Mouse (Mus musculus) midbrain, embryonic 14.5 days (tissue): Measurements from ENCODE around the gene Card10. TPM values are rescaled to one million over a fixed set of nuclear protein-coding genes. Genes with fewer than 3 reads are reported as not detected.

Experiments used
- ATAC-seq: fragments of 200-750 bp; cut with Nextera tagmentation; 2 replicates; pipeline ENCODE4 v1.8.0; 2017; ENCODE audit warnings: moderate number of reproducible peaks, moderate library complexity; ENCODE audit not compliant: low FRiP score, low TSS enrichment
- DNase-seq: peaks from one replicate; pipeline ENCODE4 v3.0.0-alpha.2; 2015
- H3K27ac ChIP-seq: fragments of 300-500 bp; sonication (generic); replicated peaks from 2 replicates; pipeline ENCODE4 v1.5.1; 2014; ENCODE audit warnings: mild to moderate bottlenecking, low read depth, low read length, moderate library complexity
- H3K27me3 ChIP-seq: fragments of 300-500 bp; sonication (generic); 2 replicates; pipeline ENCODE4 v1.6.1; 2014; ENCODE audit warnings: low read length, control low read depth, mixed read lengths; ENCODE audit not compliant: control insufficient read depth, insufficient read depth
- H3K36me3 ChIP-seq: fragments of 300-500 bp; sonication (generic); 2 replicates; pipeline ENCODE4 v1.6.1; 2014; ENCODE audit warnings: low read length, control low read depth; ENCODE audit not compliant: control insufficient read depth, insufficient read depth
- H3K4me1 ChIP-seq: fragments of 300-500 bp; sonication (generic); 2 replicates; pipeline ENCODE4 v1.6.1; 2014; ENCODE audit warnings: mild to moderate bottlenecking, antibody characterized with exemption, low read length, control low read depth; ENCODE audit not compliant: control insufficient read depth, insufficient read depth
- H3K4me2 ChIP-seq: fragments of 300-500 bp; sonication (generic); 2 replicates; pipeline ENCODE4 v1.6.1; 2014; ENCODE audit warnings: mild to moderate bottlenecking, low read length, moderate library complexity
- H3K4me3 ChIP-seq: fragments of 300-500 bp; sonication (generic); replicated peaks from 2 replicates; pipeline ENCODE4 v1.5.1; 2014; ENCODE audit warnings: low read depth, low read length
- H3K9ac ChIP-seq: fragments of 300-500 bp; sonication (generic); replicated peaks from 2 replicates; pipeline ENCODE4 v1.6.1; 2014; ENCODE audit warnings: mild to moderate bottlenecking, low read length, moderate library complexity
- H3K9me3 ChIP-seq: fragments of 300-500 bp; sonication (generic); 2 replicates; pipeline ENCODE4 v1.6.1; 2016; ENCODE audit warnings: low read length, control low read depth, mixed read lengths; ENCODE audit not compliant: control insufficient read depth
- WGBS: fragments of 180-500 bp; shearing (Covaris S2); extraction: QIAGEN DNeasy Blood & Tissue Kit; methylation state at CpG from one replicate; pipeline ENCODE4 v1.1.7; 2014; 5-methylcytosine and 5-hydroxymethylcytosine counted together
- polyA plus RNA-seq: library from polyadenylated mRNA; unstranded; fragments of >200 nt; fragmentation: Nextera tagmentation; extraction: Ambion mirVana; gene quantifications from 2 replicates; pipeline ENCODE4 v1.2.1, GENCODE M21; 2014

The Card10 gene
- polyA plus RNA-seq, 1 experiment from 2014 or later, result 1.3 TPM

- 41% methylated on average over 21 of the region's 21 CpGs for WGBS
- peak; percentile 70 for DNase-seq
These were observed 3.8 kb downstream of the Card10 start for GRCm38 (mm10) chr15:78799029-78799428.

GRCm38 (mm10) chr15:78797060-78797329, 5.8 kb downstream of the Card10 start:
- H3K27me3 ChIP-seq, result peaks cover 18% of the 10 kb centered on the region
- no peak overlapping the region for H3K4me2 ChIP-seq
- H3K4me3 ChIP-seq, result no peak overlapping the region
- 86% methylated on average over 8 of the region's 8 CpGs for WGBS
- no peak overlapping the region for H3K27ac ChIP-seq
- ATAC-seq (no peak), DNase-seq (no peak)
- no peaks in the 10 kb centered on the region for H3K36me3 ChIP-seq
- no peak overlapping the region for H3K9ac ChIP-seq
- no peaks in the 10 kb centered on the region for H3K4me1 ChIP-seq
- no peaks in the 10 kb centered on the region for H3K9me3 ChIP-seq

More at GRCm38 (mm10) chr15:78799029-78799428, 3.8 kb downstream of the Card10 start:
- no peak for ATAC-seq
- Histone ChIP-seq H3K27me3 (peaks cover 37% of the 10 kb centered on the region), H3K9me3 (no peaks in the 10 kb centered on the region), H3K9ac (no peak overlapping the region), H3K36me3 (no peaks in the 10 kb centered on the region), H3K4me3 (no peak overlapping the region), H3K4me1 (peaks cover 11% of the 10 kb centered on the region; the same call in 1 of the 2 replicates), H3K27ac (0 out of 2 replicates have a peak overlapping the region, but pooled peaks have one; percentile 32), H3K4me2 (no peak overlapping the region)

- DNase-seq (peak; percentile 34), ATAC-seq (no peak)
- Histone ChIP-seq H3K9ac (no peak overlapping the region), H3K4me2 (no peak overlapping the region), H3K27me3 (peaks cover 13% of the 10 kb centered on the region), H3K4me1 (no peaks in the 10 kb centered on the region), H3K27ac (no peak overlapping the region), H3K9me3 (no peaks in the 10 kb centered on the region), H3K36me3 (no peaks in the 10 kb centered on the region), H3K4me3 (no peak overlapping the region)
- WGBS, result 45% methylated on average over 25 of the region's 25 CpGs
These were observed 6.4 kb downstream of the Card10 start for GRCm38 (mm10) chr15:78796196-78797059.

- DNase-seq (no peak), ATAC-seq (no peak)
- no peaks in the 10 kb centered on the region for H3K36me3 ChIP-seq
- no peaks in the 10 kb centered on the region; the same call in 1 of the 2 replicates for H3K4me1 ChIP-seq
- WGBS, result 75% methylated on average over 12 of the region's 12 CpGs
- no peak overlapping the region for H3K27ac ChIP-seq
- no peak overlapping the region for H3K9ac ChIP-seq
- H3K4me3 ChIP-seq, result no peak overlapping the region
- H3K27me3 ChIP-seq, result no peaks in the 10 kb centered on the region
- H3K4me2 ChIP-seq, result no peak overlapping the region
- H3K9me3 ChIP-seq, result no peaks in the 10 kb centered on the region
These were observed 11.9 kb downstream of the Card10 start for GRCm38 (mm10) chr15:78790990-78791389.

- Histone ChIP-seq H3K4me1 (no peaks in the 10 kb centered on the region; the same call in 1 of the 2 replicates), H3K27ac (no peak overlapping the region), H3K4me2 (no peak overlapping the region), H3K36me3 (no peaks in the 10 kb centered on the region), H3K4me3 (no peak overlapping the region), H3K9me3 (no peaks in the 10 kb centered on the region), H3K27me3 (no peaks in the 10 kb centered on the region), H3K9ac (no peak overlapping the region)
- no peak for ATAC-seq
- 87% methylated on average over 4 of the region's 4 CpGs for WGBS
- no peak for DNase-seq
These were observed 12.4 kb downstream of the Card10 start for GRCm38 (mm10) chr15:78790451-78790850.

DNA sequence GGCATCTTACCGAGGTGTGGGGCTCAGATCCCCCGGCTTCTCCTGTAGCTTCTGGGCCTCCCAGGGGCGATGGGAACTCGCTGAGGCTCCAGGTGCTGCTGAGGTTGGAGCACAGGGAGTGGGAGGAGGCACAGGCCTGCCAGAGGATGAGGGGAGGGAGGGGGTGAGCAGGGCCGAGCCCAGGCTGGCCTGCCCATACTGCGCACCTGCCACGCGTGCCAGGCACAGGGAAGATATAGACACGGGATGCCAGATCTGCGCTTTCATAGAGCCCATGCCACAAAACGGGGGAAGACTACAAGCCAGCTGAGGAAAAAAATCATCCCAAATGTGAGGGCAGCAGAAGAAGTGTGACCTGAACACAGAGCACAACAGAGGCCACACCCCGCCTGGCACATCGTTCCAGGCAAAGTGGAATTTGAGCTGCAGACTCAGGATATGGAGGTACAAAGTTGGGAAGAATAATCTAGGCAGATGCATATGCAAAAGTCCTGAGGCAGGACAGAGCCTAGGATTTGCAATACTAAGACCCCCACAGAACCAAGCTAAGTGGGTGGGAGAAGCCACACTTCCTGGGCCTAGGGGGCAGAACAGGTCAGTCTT, 13.0 kb downstream of the Card10 start:
- H3K27me3 ChIP-seq, result no peaks in the 10 kb centered on the region
- H3K9ac ChIP-seq, result no peak overlapping the region
- no peak for DNase-seq
- H3K4me1 ChIP-seq, result no peaks in the 10 kb centered on the region; the same call in 1 of the 2 replicates
- no peak overlapping the region for H3K4me3 ChIP-seq
- WGBS, result 87% methylated on average over 13 of the region's 13 CpGs
- no peak overlapping the region for H3K4me2 ChIP-seq
- no peak overlapping the region for H3K27ac ChIP-seq
- ATAC-seq, result no peak
- H3K36me3 ChIP-seq, result no peaks in the 10 kb centered on the region
- H3K9me3 ChIP-seq, result no peaks in the 10 kb centered on the region

DNA sequence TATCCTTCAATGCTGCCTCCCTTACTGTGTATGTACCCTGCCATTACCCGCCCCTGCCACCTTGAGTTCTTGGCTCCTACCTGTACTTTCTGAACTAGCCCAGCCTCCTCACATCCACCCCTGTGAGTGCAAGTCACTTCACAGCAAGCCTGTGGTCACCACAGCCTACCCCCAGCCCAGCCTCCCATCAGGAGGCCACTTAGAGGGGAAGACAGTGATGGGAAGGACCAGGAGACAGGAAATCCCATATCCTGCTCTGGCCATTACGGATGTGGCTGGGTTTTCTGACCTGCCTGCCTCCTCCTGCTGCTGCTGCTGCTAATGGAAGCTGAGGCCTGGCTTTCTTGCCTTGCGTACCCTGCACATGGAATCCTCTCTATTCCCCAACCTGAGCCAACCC, 14.8 kb downstream of the Card10 start:
- ATAC-seq, result no peak
- Histone ChIP-seq H3K4me1 (no peaks in the 10 kb centered on the region; the same call in 1 of the 2 replicates), H3K36me3 (no peaks in the 10 kb centered on the region), H3K4me2 (no peak overlapping the region), H3K9me3 (no peaks in the 10 kb centered on the region), H3K27me3 (no peaks in the 10 kb centered on the region), H3K27ac (0 out of 2 replicates have a peak overlapping the region, but pooled peaks have one; percentile 20), H3K9ac (no peak overlapping the region), H3K4me3 (no peak overlapping the region)
- WGBS, result 87% methylated on average over 3 of the region's 3 CpGs
- DNase-seq, result no peak

GRCm38 (mm10) chr15:78787287-78787856, 15.5 kb downstream of the Card10 start:
- H3K36me3 ChIP-seq, result no peaks in the 10 kb centered on the region
- no peaks in the 10 kb centered on the region for H3K9me3 ChIP-seq
- H3K27me3 ChIP-seq, result no peaks in the 10 kb centered on the region
- H3K4me3 ChIP-seq, result no peak overlapping the region
- DNase-seq, result no peak
- no peak overlapping the region for H3K4me2 ChIP-seq
- H3K9ac ChIP-seq, result no peak overlapping the region
- no peak overlapping the region for H3K27ac ChIP-seq
- no peak for ATAC-seq
- 77% methylated on average over 9 of the region's 9 CpGs for WGBS
- no peaks in the 10 kb centered on the region; the same call in 1 of the 2 replicates for H3K4me1 ChIP-seq
